Mouse (Mus musculus) thymus, postnatal 0 days (tissue): Measurements from ENCODE around the gene Hspb1. TPM values are rescaled to one million over a fixed set of nuclear protein-coding genes. Genes with fewer than 3 reads are reported as not detected.

Experiments used
- polyA plus RNA-seq: library from polyadenylated mRNA; unstranded; fragments of >200 nt; fragmentation: Nextera tagmentation; extraction: Ambion mirVana; gene quantifications from 2 replicates; pipeline ENCODE4 v1.2.1, GENCODE M21; 2015

The Hspb1 gene
- polyA plus RNA-seq, 1 experiment from 2014 or later = 29.1 TPM

Other genes with a start within 250 kb of the Hspb1 start
- gene Por, start 217.9 kb upstream of the Hspb1 start, polyA plus RNA-seq = 44.4 and 45.8 TPM in 2 replicates
- gene Tmem120a, start 143.5 kb upstream of the Hspb1 start, polyA plus RNA-seq = 37.3 and 40.4 TPM in 2 replicates
- gene Styxl1, start 109.5 kb upstream of the Hspb1 start, polyA plus RNA-seq = 0.83 and 0.96 TPM in 2 replicates
- 525 and 570 TPM in 2 replicates for gene Mdh2, start 109.4 kb upstream of the Hspb1 start, polyA plus RNA-seq
- gene Srrm3, start 81.0 kb upstream of the Hspb1 start, polyA plus RNA-seq = 0.09 TPM in 1 of 2 replicates, not detected in the other
- 69.4 and 69.8 TPM in 2 replicates for gene Ywhag, start 46.7 kb downstream of the Hspb1 start, polyA plus RNA-seq
- gene Ssc4d, start 86.6 kb downstream of the Hspb1 start, polyA plus RNA-seq = 1.6 and 2.7 TPM in 2 replicates
- gene Zp3, start 92.2 kb downstream of the Hspb1 start, polyA plus RNA-seq = 0.53 and 0.64 TPM in 2 replicates
- 43.9 and 46.0 TPM in 2 replicates for gene Dtx2, start 106.9 kb downstream of the Hspb1 start, polyA plus RNA-seq
- 0.32 and 0.48 TPM in 2 replicates for gene Upk3b, start 150.6 kb downstream of the Hspb1 start, polyA plus RNA-seq
- gene Upk3bl, start 166.6 kb downstream of the Hspb1 start, polyA plus RNA-seq = 2.1 and 8.2 TPM in 2 replicates
- gene Rasa4, start 196.0 kb downstream of the Hspb1 start, polyA plus RNA-seq = 11.2 and 13.3 TPM in 2 replicates
- 312 and 321 TPM in 2 replicates for gene Polr2j, start 228.7 kb downstream of the Hspb1 start, polyA plus RNA-seq
- 66.5 and 67.6 TPM in 2 replicates for gene Lrwd1, start 248.2 kb downstream of the Hspb1 start, polyA plus RNA-seq
- 38.0 and 38.5 TPM in 2 replicates for gene Alkbh4, start 248.2 kb downstream of the Hspb1 start, polyA plus RNA-seq